Mouse (Mus musculus) embryonic facial prominence, embryonic 15.5 days (tissue): ENCODE results near the gene Arl10. TPM values are rescaled to one million over a fixed set of nuclear protein-coding genes. Genes with fewer than 3 reads are reported as not detected.

Experiments used
- ATAC-seq: fragments of 200-750 bp; cut with Nextera tagmentation; 2 replicates; pipeline ENCODE4 v1.8.0; 2017; ENCODE audit warnings: low read depth, moderate TSS enrichment; ENCODE audit not compliant: insufficient number of reproducible peaks, low FRiP score, low TSS enrichment
- H3K27ac ChIP-seq: fragments of 300-500 bp; sonication (generic); replicated peaks from 2 replicates; pipeline ENCODE4 v1.5.1; 2015; ENCODE audit warnings: mild to moderate bottlenecking, inconsistent platforms
- H3K27me3 ChIP-seq: fragments of 300-500 bp; sonication (generic); 2 replicates; pipeline ENCODE4 v1.6.1; 2015; ENCODE audit warnings: inconsistent platforms
- H3K36me3 ChIP-seq: fragments of 300-500 bp; sonication (generic); 2 replicates; pipeline ENCODE4 v1.6.1; 2015; ENCODE audit warnings: mild to moderate bottlenecking, inconsistent platforms
- H3K4me1 ChIP-seq: fragments of 300-500 bp; sonication (generic); 2 replicates; pipeline ENCODE4 v1.6.1; 2015; ENCODE audit warnings: inconsistent platforms
- H3K4me2 ChIP-seq: fragments of 300-500 bp; sonication (generic); replicated peaks from 2 replicates; pipeline ENCODE4 v1.6.1; 2015; ENCODE audit warnings: mild to moderate bottlenecking, inconsistent platforms
- H3K4me3 ChIP-seq: fragments of 300-500 bp; sonication (generic); replicated peaks from 2 replicates; pipeline ENCODE4 v1.5.1; 2015; ENCODE audit warnings: mild to moderate bottlenecking, inconsistent platforms
- H3K9ac ChIP-seq: fragments of 300-500 bp; sonication (generic); 2 replicates; pipeline ENCODE4 v1.6.1; 2015; ENCODE audit warnings: inconsistent platforms
- H3K9me3 ChIP-seq: fragments of 300-500 bp; sonication (generic); replicated peaks from 2 replicates; pipeline ENCODE4 v1.6.1; 2016; ENCODE audit warnings: inconsistent platforms
- WGBS: fragments of 180-500 bp; shearing (Covaris S2); methylation state at CpG from one replicate; pipeline ENCODE4 v1.1.7; 2015; 5-methylcytosine and 5-hydroxymethylcytosine counted together
- polyA plus RNA-seq: library from polyadenylated mRNA; unstranded; fragments of >200 nt; fragmentation: Nextera tagmentation; extraction: Ambion mirVana; gene quantifications from 2 replicates; pipeline ENCODE4 v1.2.1, GENCODE M21; 2015

The Arl10 gene
- 29.1 and 29.2 TPM in 2 replicates for polyA plus RNA-seq

GRCm38 (mm10) chr13:54574854-54575481 lies at the start of gene Arl10:
Arl10 (plus strand) TSS chr13:54575015.
- Histone ChIP-seq H3K4me2 (peak within 1 kb of the TSS; percentile 71), H3K4me1 (peaks cover 23% of the 10 kb centered on the region), H3K9me3 (no peaks in the 10 kb centered on the region), H3K4me3 (peak within 1 kb of the TSS; percentile 93), H3K36me3 (peaks cover 34% of the 10 kb centered on the region), H3K27me3 (no peaks in the 10 kb centered on the region; the same call in 1 of the 2 replicates), H3K9ac (peak within 1 kb of the TSS; percentile 86), H3K27ac (peak within 1 kb of the TSS; percentile 79)
- ATAC-seq, result peak; percentile 88
- WGBS, result under 1% methylated on average over 55 of the region's 55 CpGs

DNA sequence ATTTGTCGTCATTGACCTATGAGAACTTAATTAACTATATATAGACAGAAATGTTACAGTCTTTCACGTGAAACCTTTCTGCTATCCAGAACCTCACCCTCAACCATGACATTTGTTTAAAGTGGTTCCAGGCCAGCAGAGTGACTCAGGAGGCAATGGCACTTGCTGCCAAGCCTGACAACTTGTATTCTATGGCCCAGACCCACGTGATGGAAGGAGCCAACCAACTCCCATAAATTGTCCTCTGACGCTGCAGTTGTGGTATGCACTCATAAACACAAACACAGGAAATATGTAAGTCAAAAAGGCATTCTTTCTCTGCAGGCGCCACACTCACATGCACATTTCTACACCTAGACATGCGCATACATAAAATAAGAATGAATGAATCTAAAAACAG lies 47.7 kb upstream of the Arl10 start:
- Histone ChIP-seq H3K9ac (no peak overlapping the region), H3K9me3 (no peaks in the 10 kb centered on the region), H3K27me3 (no peaks in the 10 kb centered on the region), H3K36me3 (peaks cover 70% of the 10 kb centered on the region), H3K4me2 (no peak overlapping the region), H3K4me1 (no peaks in the 10 kb centered on the region), H3K27ac (no peak overlapping the region), H3K4me3 (no peak overlapping the region)
- WGBS, result 88% methylated on average over 6 of the region's 6 CpGs
- ATAC-seq, result no peak

- no peak overlapping the region for H3K4me2 ChIP-seq
- H3K4me3 ChIP-seq, result no peak overlapping the region
- no peaks in the 10 kb centered on the region for H3K27me3 ChIP-seq
- H3K9ac ChIP-seq, result no peak overlapping the region
- no peaks in the 10 kb centered on the region for H3K9me3 ChIP-seq
- H3K36me3 ChIP-seq, result peaks cover 59% of the 10 kb centered on the region
- no peak overlapping the region for H3K27ac ChIP-seq
- no peak for ATAC-seq
- no peaks in the 10 kb centered on the region for H3K4me1 ChIP-seq
Measured at GRCm38 (mm10) chr13:54532134-54532533, 42.7 kb upstream of the Arl10 start.

DNA sequence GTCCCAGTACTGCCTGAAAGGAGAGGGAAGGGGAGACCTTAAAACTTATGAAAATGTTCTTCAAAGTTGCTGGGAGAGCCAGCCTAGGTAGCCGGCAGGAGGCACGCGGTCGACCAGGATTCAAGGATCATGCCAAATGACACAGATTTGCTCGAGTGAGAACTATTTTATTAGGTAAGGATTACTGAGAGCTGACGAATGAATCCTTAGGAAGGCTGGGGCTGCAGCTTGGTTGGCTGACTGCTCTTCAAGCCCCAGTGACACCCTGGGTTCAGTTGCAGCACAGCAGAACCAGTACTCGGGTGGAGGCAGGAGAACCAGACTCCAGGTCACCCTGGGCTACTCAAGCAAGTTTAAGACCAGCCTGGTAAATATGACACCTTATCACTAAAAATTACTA lies 26.8 kb upstream of the Arl10 start:
- ATAC-seq, result no peak
- H3K36me3 ChIP-seq, result peaks cover 60% of the 10 kb centered on the region
- 87% methylated on average over 7 of the region's 7 CpGs for WGBS

DNA sequence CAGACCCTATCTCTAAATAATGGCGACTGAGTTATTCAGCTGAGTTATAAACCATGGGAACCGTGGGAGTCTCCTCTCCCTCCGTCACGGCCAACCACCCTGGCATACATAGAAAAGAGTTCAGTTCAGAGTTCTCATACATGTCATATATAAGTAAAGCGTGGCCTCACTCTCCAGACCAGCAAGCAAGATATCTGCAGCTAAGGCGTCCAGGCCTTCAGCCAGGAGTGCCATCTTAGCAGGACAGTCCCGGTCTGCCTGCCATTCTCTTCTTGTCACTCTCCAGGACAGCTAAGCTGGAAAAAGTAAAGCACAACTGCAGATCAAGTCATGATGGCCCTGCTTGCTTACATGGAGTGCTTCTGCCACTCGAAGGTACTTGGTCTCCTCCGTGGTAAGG lies 18.6 kb upstream of the Arl10 start:
- no peak overlapping the region for H3K4me2 ChIP-seq

More for the DNA sequence above, 26.8 kb upstream of the Arl10 start:
- H3K4me3 ChIP-seq, result no peak overlapping the region
- H3K27me3 ChIP-seq, result no peaks in the 10 kb centered on the region
- no peaks in the 10 kb centered on the region for H3K9me3 ChIP-seq
- no peaks in the 10 kb centered on the region for H3K4me1 ChIP-seq
- H3K4me2 ChIP-seq, result no peak overlapping the region
- H3K27ac ChIP-seq, result no peak overlapping the region
- no peak overlapping the region for H3K9ac ChIP-seq

GRCm38 (mm10) chr13:54556796-54557195 lies 18.0 kb upstream of the Arl10 start:
- no peak overlapping the region for H3K9ac ChIP-seq
- H3K4me2 ChIP-seq, result no peak overlapping the region
- peaks cover 91% of the 10 kb centered on the region for H3K36me3 ChIP-seq
- WGBS, result 92% methylated on average over 3 of the region's 3 CpGs
- H3K4me1 ChIP-seq, result no peaks in the 10 kb centered on the region
- H3K4me3 ChIP-seq, result no peak overlapping the region
- no peaks in the 10 kb centered on the region for H3K9me3 ChIP-seq
- no peak for ATAC-seq
- no peak overlapping the region for H3K27ac ChIP-seq
- H3K27me3 ChIP-seq, result no peaks in the 10 kb centered on the region

More for the DNA sequence above, 18.6 kb upstream of the Arl10 start:
- Histone ChIP-seq H3K27ac (no peak overlapping the region), H3K4me1 (no peaks in the 10 kb centered on the region), H3K9me3 (no peaks in the 10 kb centered on the region), H3K9ac (no peak overlapping the region), H3K27me3 (no peaks in the 10 kb centered on the region), H3K4me3 (no peak overlapping the region), H3K36me3 (peaks cover 93% of the 10 kb centered on the region)
- ATAC-seq, result no peak
- WGBS, result 93% methylated on average over 9 of the region's 9 CpGs

- H3K9ac ChIP-seq, result no peak overlapping the region
- H3K36me3 ChIP-seq, result peaks cover 83% of the 10 kb centered on the region
- no peaks in the 10 kb centered on the region for H3K9me3 ChIP-seq
- no peaks in the 10 kb centered on the region for H3K4me1 ChIP-seq
- ATAC-seq, result no peak
- no peak overlapping the region for H3K4me2 ChIP-seq
- no peak overlapping the region for H3K4me3 ChIP-seq
- WGBS, result 95% methylated on average over 1 of the region's 1 CpGs
- H3K27me3 ChIP-seq, result no peaks in the 10 kb centered on the region
- no peak overlapping the region for H3K27ac ChIP-seq
Measured at GRCm38 (mm10) chr13:54557652-54558051, 17.2 kb upstream of the Arl10 start.

DNA sequence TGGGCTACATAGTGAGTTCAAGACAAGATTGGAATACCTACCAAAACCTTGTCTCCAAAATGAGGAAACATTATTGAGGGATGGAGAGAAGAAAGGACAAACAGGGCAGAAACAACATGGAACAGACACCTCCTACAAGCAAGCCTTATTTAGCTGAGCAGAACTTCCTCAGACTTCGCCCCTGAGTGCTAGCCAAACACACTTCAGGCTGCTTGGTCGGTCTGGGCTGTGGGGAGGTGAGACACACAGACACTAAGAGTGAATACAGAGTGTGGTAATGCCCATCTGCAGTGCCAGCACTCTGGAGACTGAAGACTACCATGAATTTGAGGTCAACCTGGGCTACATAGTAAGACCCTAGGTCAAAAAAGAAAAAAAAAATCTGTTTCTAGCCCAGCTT lies 15.2 kb upstream of the Arl10 start:
- H3K9me3 ChIP-seq, result no peaks in the 10 kb centered on the region
- H3K36me3 ChIP-seq, result peaks cover 72% of the 10 kb centered on the region
- no peak for ATAC-seq
- WGBS, result 92% methylated on average over 2 of the region's 2 CpGs
- H3K4me1 ChIP-seq, result peaks cover 9% of the 10 kb centered on the region
- H3K9ac ChIP-seq, result no peak overlapping the region
- no peak overlapping the region for H3K27ac ChIP-seq
- no peaks in the 10 kb centered on the region for H3K27me3 ChIP-seq
- no peak overlapping the region for H3K4me2 ChIP-seq
- H3K4me3 ChIP-seq, result no peak overlapping the region

GRCm38 (mm10) chr13:54560608-54561007 lies 14.2 kb upstream of the Arl10 start:
- Histone ChIP-seq H3K36me3 (peaks cover 65% of the 10 kb centered on the region), H3K9ac (no peak overlapping the region), H3K27me3 (no peaks in the 10 kb centered on the region), H3K4me2 (no peak overlapping the region), H3K9me3 (no peaks in the 10 kb centered on the region), H3K27ac (no peak overlapping the region), H3K4me1 (peaks cover 9% of the 10 kb centered on the region), H3K4me3 (no peak overlapping the region)
- ATAC-seq, result no peak
- 91% methylated on average over 7 of the region's 7 CpGs for WGBS

GRCm38 (mm10) chr13:54562562-54562961 lies 12.3 kb upstream of the Arl10 start:
- H3K27ac ChIP-seq, result no peak overlapping the region
- peaks cover 45% of the 10 kb centered on the region for H3K36me3 ChIP-seq
- no peak overlapping the region for H3K9ac ChIP-seq
- H3K4me1 ChIP-seq, result peaks cover 9% of the 10 kb centered on the region
- ATAC-seq, result no peak
- no peak overlapping the region for H3K4me2 ChIP-seq
- no peak overlapping the region for H3K4me3 ChIP-seq
- no peaks in the 10 kb centered on the region for H3K27me3 ChIP-seq
- 72% methylated on average over 7 of the region's 7 CpGs for WGBS
- H3K9me3 ChIP-seq, result no peaks in the 10 kb centered on the region

DNA sequence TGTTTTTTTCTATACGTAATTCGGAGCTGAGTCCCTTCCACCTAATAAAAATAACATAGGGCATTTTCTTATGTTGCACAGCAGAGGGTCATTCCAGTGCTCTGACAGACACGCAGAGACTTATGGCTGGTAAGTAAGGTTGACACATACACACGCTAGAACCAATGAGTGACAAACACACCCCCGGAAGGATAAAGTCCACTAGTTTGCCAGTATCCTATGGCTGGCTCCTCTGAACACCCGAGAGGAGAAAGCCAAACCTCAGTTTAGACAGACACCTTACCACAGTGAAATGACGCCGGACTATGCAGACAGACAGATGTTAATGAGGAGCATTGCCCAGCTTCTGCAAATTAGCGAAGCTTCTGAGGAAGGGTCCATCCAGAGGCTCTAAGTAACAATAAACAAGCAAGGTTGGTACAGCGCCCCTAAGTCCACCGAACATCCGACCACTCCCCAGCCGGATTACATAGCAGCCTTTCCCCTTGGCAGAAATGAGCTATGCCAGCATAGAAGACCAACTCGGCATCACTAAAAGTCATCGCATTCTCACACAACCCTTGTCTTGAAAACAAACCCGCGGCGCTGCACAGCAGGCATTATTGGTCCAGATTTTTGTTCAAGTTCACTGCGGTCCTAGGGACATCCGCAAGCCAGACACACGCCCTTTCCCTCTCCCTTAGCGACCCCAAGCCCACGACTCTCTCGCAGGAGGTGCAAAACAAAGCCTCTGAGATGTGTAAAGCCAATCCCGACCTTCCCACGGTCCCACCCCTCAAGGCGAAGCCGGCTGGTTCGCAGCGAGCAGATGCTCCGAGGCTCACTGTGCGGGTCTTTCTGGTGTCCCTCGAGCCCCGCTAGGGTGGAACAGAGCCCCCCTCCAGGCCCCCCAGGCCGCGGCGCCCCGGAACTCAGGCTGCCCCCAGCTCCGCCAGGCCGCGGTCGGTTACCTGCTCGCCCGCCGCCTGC lies 10.3 kb upstream of the Arl10 start:
- Histone ChIP-seq H3K9me3 (no peaks in the 10 kb centered on the region), H3K9ac (peak overlapping the region; percentile 93), H3K27ac (peak overlapping the region; percentile 73), H3K36me3 (peaks cover 26% of the 10 kb centered on the region), H3K27me3 (no peaks in the 10 kb centered on the region), H3K4me3 (peak overlapping the region; percentile 97), H3K4me2 (peak overlapping the region; percentile 82), H3K4me1 (peaks cover 9% of the 10 kb centered on the region)
- peak; percentile 17 for ATAC-seq
- WGBS, result 13% methylated on average over 36 of the region's 45 CpGs
